Mouse (Mus musculus) CH12.LX (cell line): Measurements from ENCODE around the gene Olfr943. TPM values are rescaled to one million over a fixed set of nuclear protein-coding genes. Genes with fewer than 3 reads are reported as not detected.

Experiments
- DNase-seq: peaks from one replicate; pipeline ENCODE4 v3.0.0-alpha.2; 2013; ENCODE audit errors: extremely low read depth
- H3K27ac ChIP-seq: 2 replicates; pipeline ENCODE4 v1.5.1; 2012; ENCODE audit warnings: low read depth, mild to moderate bottlenecking, control low read depth, moderate library complexity; ENCODE audit not compliant: insufficient read depth
- H3K27me3 ChIP-seq: replicated peaks from 2 replicates; pipeline ENCODE3; 2012; ENCODE audit warnings: inconsistent platforms
- H3K36me3 ChIP-seq, 2 experiments: replicated peaks in 1 of 2; 2 replicates each; pipeline versions ENCODE3 to v1.6.1; 2012; ENCODE audit warnings: inconsistent platforms in 1 of 2, low read length in 1 of 2, mild to moderate bottlenecking in 1 of 2, mixed read lengths in 1 of 2, moderate library complexity in 1 of 2; ENCODE audit not compliant: control insufficient read depth in 1 of 2, insufficient read depth in 1 of 2
- H3K4me1 ChIP-seq, 2 experiments: 2 replicates each; pipeline ENCODE4 v1.6.1; 2012; ENCODE audit warnings: inconsistent platforms in 1 of 2, moderate library complexity in 1 of 2; ENCODE audit not compliant: insufficient read depth in 2 of 2, control insufficient read depth in 1 of 2
- H3K4me2 ChIP-seq: 2 replicates; pipeline ENCODE4 v1.6.1; 2012; ENCODE audit warnings: low read depth, mild to moderate bottlenecking, control low read depth; ENCODE audit not compliant: poor library complexity, insufficient read depth, severe bottlenecking
- H3K4me3 ChIP-seq, 3 experiments: fragments of 150-350 bp in 1 of 3; sonication (generic) in 1 of 3; replicated peaks in 1 of 3; 2 replicates each; pipeline versions ENCODE3 to v1.5.1; 2011 to 2012; ENCODE audit warnings: low read depth in 2 of 3, low read length in 2 of 3, mild to moderate bottlenecking in 2 of 3, moderate library complexity in 2 of 3, control low read depth in 1 of 3, improper control_type of control experiment in 1 of 3, inconsistent platforms in 1 of 3, mixed read lengths in 1 of 3; ENCODE audit not compliant: poor library complexity in 1 of 3
- H3K79me2 ChIP-seq: replicated peaks from 2 replicates; pipeline ENCODE4 v1.6.1; 2012; ENCODE audit warnings: mild to moderate bottlenecking, moderate library complexity; ENCODE audit not compliant: control insufficient read depth, poor library complexity, insufficient read depth, severe bottlenecking; ENCODE audit errors: extremely low read depth
- H3K9ac ChIP-seq: 2 replicates; pipeline ENCODE4 v1.6.1; 2012; ENCODE audit warnings: low read depth, mild to moderate bottlenecking, control low read depth, moderate library complexity; ENCODE audit not compliant: insufficient read depth
- H3K9me3 ChIP-seq: replicated peaks from 2 replicates; pipeline ENCODE3; 2012; ENCODE audit warnings: low read length, inconsistent platforms, mixed read lengths
- CHD2 ChIP-seq: IDR thresholded peaks from 2 replicates; pipeline ENCODE4 v1.6.1; 2011; ENCODE audit warnings: low read length, improper control_type of control experiment
- EP300 ChIP-seq: IDR thresholded peaks from 2 replicates; pipeline ENCODE4 v1.6.1; 2011; ENCODE audit warnings: low read length, improper control_type of control experiment
- GABPA ChIP-seq: IDR thresholded peaks from 2 replicates; pipeline ENCODE4 v1.6.1; 2012; ENCODE audit warnings: low read depth, low read length, improper control_type of control experiment, inconsistent platforms; ENCODE audit not compliant: insufficient replicate concordance
- HCFC1 ChIP-seq: IDR thresholded peaks from 2 replicates; pipeline ENCODE4 v1.6.1; 2012; ENCODE audit warnings: low read depth, mild to moderate bottlenecking, inconsistent platforms, low read length, improper control_type of control experiment
- KAT2A ChIP-seq: IDR thresholded peaks from 2 replicates; pipeline ENCODE4 v1.6.1; 2012; ENCODE audit warnings: low read length, improper control_type of control experiment, inconsistent platforms; ENCODE audit not compliant: insufficient replicate concordance
- MAZ ChIP-seq: IDR thresholded peaks from 2 replicates; pipeline ENCODE4 v1.6.1; 2012; ENCODE audit warnings: low read depth, mild to moderate bottlenecking, inconsistent platforms, low read length, improper control_type of control experiment, moderate library complexity
- MEF2A ChIP-seq: IDR thresholded peaks from 2 replicates; pipeline ENCODE4 v1.6.1; 2014; ENCODE audit warnings: low read depth, mild to moderate bottlenecking, inconsistent platforms, low read length, improper control_type of control experiment, borderline replicate concordance
- NRF1 ChIP-seq: IDR thresholded peaks from 2 replicates; pipeline ENCODE4 v1.6.1; 2014; ENCODE audit warnings: low read depth, mild to moderate bottlenecking, inconsistent platforms, low read length, improper control_type of control experiment, moderate library complexity
- RAD21 ChIP-seq: IDR thresholded peaks from 2 replicates; pipeline ENCODE4 v1.6.1; 2011; ENCODE audit warnings: low read depth, mild to moderate bottlenecking, low read length, improper control_type of control experiment, moderate library complexity
- RCOR1 ChIP-seq: conservative IDR thresholded peaks from 2 replicates; pipeline ENCODE4 v1.6.1; 2012; ENCODE audit warnings: low read depth, mild to moderate bottlenecking, inconsistent platforms, low read length, improper control_type of control experiment
- TCF12 ChIP-seq: IDR thresholded peaks from 2 replicates; pipeline ENCODE4 v1.6.1; 2014; ENCODE audit warnings: low read depth, mild to moderate bottlenecking, inconsistent platforms, low read length, improper control_type of control experiment
- UBTF ChIP-seq: IDR thresholded peaks from 2 replicates; pipeline ENCODE4 v1.6.1; 2012; ENCODE audit warnings: low read depth, mild to moderate bottlenecking, inconsistent platforms, low read length, improper control_type of control experiment, moderate library complexity
- USF2 ChIP-seq: conservative IDR thresholded peaks from 2 replicates; pipeline ENCODE4 v1.6.1; 2011; ENCODE audit warnings: low read depth, low read length, improper control_type of control experiment
- ZC3H11A ChIP-seq: IDR thresholded peaks from 2 replicates; pipeline ENCODE4 v1.6.1; 2012; ENCODE audit warnings: low read depth, mild to moderate bottlenecking, inconsistent platforms, low read length, improper control_type of control experiment
- ZKSCAN1 ChIP-seq: IDR thresholded peaks from 2 replicates; pipeline ENCODE4 v1.6.1; 2012; ENCODE audit warnings: low read depth, inconsistent platforms, low read length, improper control_type of control experiment, borderline replicate concordance
- dilution Hi-C: fragments of 300-500 bp; cut with MboI; formaldehyde crosslinking; loops from 2 replicates; pipeline ENCODE4 v1.14.3; 2020; ENCODE audit warnings: low sequenced_read_pairs; ENCODE audit not compliant: extremely low pct_unique_long_range_greater_than_20kb, extremely low pct_ligation_motif_present
- in situ Hi-C: fragments of 300-500 bp; cut with MboI; formaldehyde crosslinking; loops from 3 replicates; pipeline ENCODE4 v1.14.3; 2019; ENCODE audit warnings: low sequenced_read_pairs, low pct_ligation_motif_present, low pct_unique_long_range_greater_than_20kb, mixed read lengths
- polyA plus RNA-seq: library from polyadenylated mRNA; unstranded; fragments of >175 nt; gene quantifications from 2 replicates; pipeline ENCODE4 v1.2.1, GENCODE M21; 2012; ENCODE audit warnings: low read depth; ENCODE audit not compliant: insufficient read length
- total RNA-seq, 2 experiments: library from RNA; depleted of rRNA; stranded (reverse); fragments of 300-350 nt in 1 of 2; fragments of >200 nt in 1 of 2; gene quantifications; 2 replicates each; pipeline ENCODE4 v1.2.3; 2012 to 2014

Olfr943 gene
- total RNA-seq (2012; rRNA removed) (not detected in 2 replicates), total RNA-seq (2014; rRNA removed) (not detected in 2 replicates), polyA plus RNA-seq (not detected in 2 replicates)

- dilution Hi-C loops (no loop called here), in situ Hi-C loops (no loop called here)
- DNase-seq = no peak
- Histone ChIP-seq H3K4me2 (no peak within 1 kb of the TSS), H3K27ac (no peak within 1 kb of the TSS), H3K9me3 (no peaks in the 10 kb centered on the region), H3K4me3 (no peak within 1 kb of the TSS), H3K79me2 (no peaks in the 10 kb centered on the region), H3K27me3 (no peaks in the 10 kb centered on the region), H3K4me1 (no peaks in the 10 kb centered on the region), H3K9ac (no peak within 1 kb of the TSS), H3K36me3 (no peaks in the 10 kb centered on the region)
- TF ChIP-seq ZKSCAN1 (no peak), KAT2A (no peak), GABPA (no peak), ZC3H11A (no peak), NRF1 (no peak), USF2 (no peak)
These were observed at the start of gene Olfr943 for GRCm38 (mm10) chr9:39166004-39166403. Olfr943 (plus strand) TSS chr9:39166304.

DNA sequence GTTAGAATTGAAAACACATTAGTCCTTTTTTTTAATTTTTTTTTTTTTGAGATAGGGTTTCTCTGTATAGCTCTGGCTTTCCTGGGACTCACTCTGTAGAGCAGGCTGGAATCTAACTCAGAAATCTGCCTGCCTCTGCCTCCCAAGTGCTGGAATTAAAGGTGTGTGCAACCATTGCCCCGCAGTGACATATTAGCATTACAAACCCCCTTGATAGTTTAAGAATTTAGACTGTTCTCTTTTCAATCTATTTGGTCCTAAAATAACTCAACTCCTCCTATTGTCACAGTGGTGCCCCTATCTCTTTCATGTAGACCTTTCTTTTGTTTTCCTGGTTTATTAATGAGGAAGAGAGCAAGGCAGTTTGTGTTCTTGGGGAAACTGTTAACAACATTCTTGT is 38.8 kb upstream of the Olfr943 start:
- DNase-seq = no peak
- Histone ChIP-seq H3K79me2 (no peaks in the 10 kb centered on the region), H3K27me3 (no peaks in the 10 kb centered on the region), H3K4me1 (no peaks in the 10 kb centered on the region), H3K4me3 (no peak overlapping the region), H3K27ac (no peak overlapping the region), H3K9ac (no peak overlapping the region), H3K36me3 (no peaks in the 10 kb centered on the region), H3K4me2 (no peak overlapping the region), H3K9me3 (no peaks in the 10 kb centered on the region)
- in situ Hi-C loops (no loop called here), dilution Hi-C loops (no loop called here)
- no peak for TF ChIP-seq GABPA
- TF ChIP-seq MAZ = no peak
- no peak for TF ChIP-seq CHD2
- no peak for TF ChIP-seq UBTF
- no peak for TF ChIP-seq ZC3H11A
- no peak for TF ChIP-seq HCFC1
- TF ChIP-seq MEF2A = no peak
- no peak for TF ChIP-seq EP300
- TF ChIP-seq TCF12 = no peak
- TF ChIP-seq ZKSCAN1 = no peak
- TF ChIP-seq RAD21 = no peak
- no peak for TF ChIP-seq RCOR1
